ENCODE assay signal across 19 mouse cellular contexts in the genomic region with DNA sequence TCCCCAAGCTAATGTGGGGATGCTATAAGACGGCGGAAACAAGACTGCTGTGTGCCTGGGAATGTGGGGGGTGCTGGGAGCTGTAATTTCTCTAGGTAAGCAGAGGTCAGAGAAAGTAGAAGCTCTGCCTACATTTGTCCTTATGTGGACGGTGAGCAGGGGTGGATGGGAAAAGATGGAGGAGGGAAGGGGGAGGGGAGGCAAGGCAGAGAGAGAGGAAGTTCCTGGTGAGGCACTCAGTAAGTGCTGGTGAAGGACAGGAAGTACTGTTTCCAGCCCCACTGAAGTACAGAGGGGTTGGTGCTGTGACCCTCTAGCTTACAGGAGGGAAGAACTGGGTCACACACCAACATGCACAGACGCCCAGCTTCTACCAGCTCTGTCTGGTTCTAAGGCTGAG. TPM values are rescaled to one million over a fixed set of nuclear protein-coding genes. Genes with fewer than 3 reads are reported as not detected.
DNase-seq lines count a peak whose midpoint lies in the region; ATAC-seq and TF ChIP-seq lines count a peak whose summit lies in the region.
"Had no signal": no experiment of that assay in that cellular context is flagged by ENCODE, and none has a peak within 500 bp of the region (broad histone marks: within the 10 kb centered on the region; RNA-seq: fewer than 3 reads in every experiment).

No protein-coding gene starts in this region.

- H3K79me2 ChIP-seq in MEL (ENCODE audit: control insufficient read depth, insufficient read depth, low read length, poor library complexity), result no peaks in the 10 kb centered on the region

- ATAC-seq in lung, postnatal 0 days, result no peak
- ATAC-seq: forebrain, embryonic 16.5 days; inflammation-experienced regulatory T-cells, adult 6 months had no signal

- H3K9ac ChIP-seq in lung, postnatal 0 days (replicated peaks; ENCODE audit: low read depth), result no peak overlapping the region
- H3K9ac ChIP-seq in MEL (ENCODE audit: control insufficient read depth, low read depth, low read length, poor library complexity, severe bottlenecking), result peak overlapping the region; percentile 50
- H3K9ac ChIP-seq: liver, embryonic 15.5 days; neural tube, embryonic 13.5 days had no signal

- no peak overlapping the region for H3K27ac ChIP-seq in lung, postnatal 0 days (ENCODE audit: low read length)
- peak overlapping the region; percentile 60 for H3K27ac ChIP-seq in MEL (ENCODE audit: control insufficient read depth, low read depth, low read length)
- H3K27ac ChIP-seq: liver, embryonic 15.5 days; neural tube, embryonic 13.5 days had no signal

- 58% methylated on average over 4 of the region's 4 CpGs for WGBS in lung, postnatal 0 days

- H3K36me3 ChIP-seq in lung, postnatal 0 days (ENCODE audit: insufficient read depth, low read length), result no peaks in the 10 kb centered on the region
- H3K36me3 ChIP-seq in MEL (ENCODE audit: control insufficient read depth in 1 of 2, insufficient read depth in 2 of 2, low read length in 2 of 2), result peaks cover 0 to 4% of the 10 kb centered on the region in 2 experiments; a peak in 2 of 4 replicates
- H3K36me3 ChIP-seq: liver, embryonic 15.5 days; neural tube, embryonic 13.5 days had no signal

- no peaks in the 10 kb centered on the region; the same call in 1 of the 2 replicates for H3K4me1 ChIP-seq in lung, postnatal 0 days (ENCODE audit: insufficient read depth, low read depth, low read length)
- peaks cover 0 to 20% of the 10 kb centered on the region in 2 experiments for H3K4me1 ChIP-seq in MEL (ENCODE audit: control insufficient read depth in 1 of 2, insufficient read depth in 2 of 2, low read length in 2 of 2)
- H3K4me1 ChIP-seq: neural tube, embryonic 13.5 days had no signal

- TF ChIP-seq EP300 in lung, postnatal 0 days (IDR thresholded peaks at IDR 0.05), result no peak
- TF ChIP-seq EP300 in MEL (IDR thresholded peaks at IDR 0.05; ENCODE audit: low read depth in 1 of 2, low read length in 2 of 2), result no peak

- no peaks in the 10 kb centered on the region for H3K27me3 ChIP-seq in lung, postnatal 0 days (replicated peaks; ENCODE audit: insufficient read depth, low read length)
- no peaks in the 10 kb centered on the region for H3K27me3 ChIP-seq in MEL (ENCODE audit: control insufficient read depth in 1 of 2, insufficient read depth in 2 of 2, low read length in 2 of 2)
- H3K27me3 ChIP-seq: liver, embryonic 15.5 days had no signal

- H3K4me2 ChIP-seq in lung, postnatal 0 days (replicated peaks; ENCODE audit: low read depth, low read length), result no peak overlapping the region
- H3K4me2 ChIP-seq: neural tube, embryonic 13.5 days had no signal

- TF ChIP-seq POLR2A in MEL (IDR thresholded peaks at IDR 0.05; ENCODE audit: control insufficient read depth in 1 of 2, insufficient read depth in 1 of 2, low read depth in 1 of 2, low read length in 2 of 2, poor library complexity in 1 of 2), result peak in 1 of 2 experiments; percentile 40; a peak in 2 of 4 replicates

- DNase-seq in adrenal gland, postnatal 14 days, result peak; percentile 5
- DNase-seq in adrenal gland, adult 18-20 months (ENCODE audit: low spot score in 2 of 2), result no peak
- peak; percentile 45 for DNase-seq in lung, postnatal 0 days (ENCODE audit: low spot score)
- DNase-seq in lung, adult 18-20 months, result no peak
- peak; percentile 81 for DNase-seq in MEL (ENCODE audit: low read depth, low spot score)
- DNase-seq in induced T-regulatory cell, adult 2 months (ENCODE audit: low read depth), result peak; percentile 18
- DNase-seq in right cerebral cortex, postnatal 36 days (ENCODE audit: low spot score in 2 of 2), result no peak
- no peak for DNase-seq in testis, postnatal 14 days (ENCODE audit: low spot score)
- DNase-seq: adrenal gland, postnatal 36 days; cerebellum, postnatal 14 days; gastrocnemius, postnatal 10 days; heart, postnatal 10 days; kidney, postnatal 25 days had no signal

- TF ChIP-seq CTCF in lung, postnatal 0 days (IDR thresholded peaks at IDR 0.05), result no peak
- TF ChIP-seq CTCF in MEL (IDR thresholded peaks at IDR 0.05 in 2 of 3, conservative IDR thresholded peaks at IDR 0.05 in 1 of 3; ENCODE audit: control insufficient read depth in 1 of 3, insufficient read depth in 1 of 3, low read depth in 2 of 3, low read length in 3 of 3, poor library complexity in 1 of 3, severe bottlenecking in 1 of 3), result no peak

- TF ChIP-seq RAD21 in MEL (IDR thresholded peaks at IDR 0.05; ENCODE audit: low read depth, low read length), result no peak

- no peaks in the 10 kb centered on the region for H3K9me3 ChIP-seq in lung, postnatal 0 days (ENCODE audit: low read length)
- no peaks in the 10 kb centered on the region for H3K9me3 ChIP-seq in MEL (replicated peaks; ENCODE audit: insufficient read depth, low read length)
- H3K9me3 ChIP-seq: liver, embryonic 15.5 days; megakaryocyte, embryonic 14.5 days; neural tube, embryonic 13.5 days had no signal

- H3K4me3 ChIP-seq in lung, postnatal 0 days (ENCODE audit: low read depth, low read length), result no peak overlapping the region
- peak overlapping the region; percentile 76 to 85 for H3K4me3 ChIP-seq in MEL (ENCODE audit: control insufficient read depth in 1 of 2, insufficient read depth in 1 of 2, low read depth in 2 of 2, low read length in 2 of 2)
- H3K4me3 ChIP-seq: erythroblast, embryonic 14.5 days; liver, embryonic 15.5 days; megakaryocyte, embryonic 14.5 days; neural tube, embryonic 13.5 days had no signal

TF ChIP-seq in MEL, 35 proteins besides CTCF, POLR2A, EP300 and RAD21:
- TF ChIP-seq NELFE (IDR thresholded peaks at IDR 0.05; ENCODE audit: low read depth, low read length), result peak; percentile 49
- TF ChIP-seq ZMIZ1 (IDR thresholded peaks at IDR 0.05; ENCODE audit: low read depth, low read length), result no peak
- TF ChIP-seq HCFC1 (IDR thresholded peaks at IDR 0.05; ENCODE audit: low read depth, low read length), result peak; percentile 64; the same call in 1 of the 2 replicates
- TF ChIP-seq MYB (IDR thresholded peaks at IDR 0.05; ENCODE audit: low read depth, low read length), result no peak
- TF ChIP-seq MAFK (IDR thresholded peaks at IDR 0.05; ENCODE audit: borderline replicate concordance, low read depth, low read length), result no peak
- TF ChIP-seq ZC3H11A (IDR thresholded peaks at IDR 0.05; ENCODE audit: low read depth, low read length), result no peak
- no peak for TF ChIP-seq GABPA (IDR thresholded peaks at IDR 0.05; ENCODE audit: low read depth, low read length)
- TF ChIP-seq ELF1 (IDR thresholded peaks at IDR 0.05; ENCODE audit: low read depth, low read length), result peak; percentile 71
- peak; percentile 42; the same call in 1 of the 2 replicates for TF ChIP-seq TBP (IDR thresholded peaks at IDR 0.05; ENCODE audit: low read depth, low read length)
- TF ChIP-seq MYC (IDR thresholded peaks at IDR 0.05; ENCODE audit: low read depth, low read length), result no peak
- TF ChIP-seq SMC3 (IDR thresholded peaks at IDR 0.05; ENCODE audit: low read depth, low read length), result 0 out of 2 replicates have a peak, but pooled peaks have one; percentile 2
TF ChIP-seq in MEL: peak in this region for 5.

RNA-seq across cellular contexts. Expression of a gene that starts 11.7 kb away (rescaled TPM):
- 2.2 and 2.3 TPM in 2 replicates for total RNA-seq in adrenal gland, postnatal 14 days (2021)
- 1 to 10 TPM; 1.6 to 1.7 TPM for total RNA-seq in adrenal gland, adult 18-20 months (2021)
- 16.6 and 20.0 TPM in 2 replicates for polyA plus RNA-seq in lung, postnatal 0 days (2015; fragmentation: Nextera tagmentation; extraction: Ambion mirVana)
- 76.2 and 83.3 TPM in 2 replicates for total RNA-seq in MEL (2012; rRNA removed)
- polyA plus RNA-seq in MEL (2012; ENCODE audit: insufficient read depth in 1 of 2, insufficient read length in 2 of 2, low read depth in 1 of 2, low replicate concordance in 2 of 2, missing spikeins in 1 of 2), result 100 to 1,000 TPM in 1 of 2 experiments, 10 to 100 TPM in 1; 90.9 to 197 TPM
- polyA plus RNA-seq: erythroblast, embryonic 14.5 days had no signal

RNA-seq across cellular contexts. Expression of a gene that starts 29.0 kb away (rescaled TPM):
- 11.8 and 13.6 TPM in 2 replicates for total RNA-seq in adrenal gland, postnatal 14 days (2021)
- total RNA-seq in adrenal gland, adult 18-20 months (2021), result 10 to 100 TPM in 1 of 2 experiments, 1 to 10 TPM in 1; 7.0 to 10.9 TPM
- 9.1 and 10.4 TPM in 2 replicates for polyA plus RNA-seq in lung, postnatal 0 days (2015; fragmentation: Nextera tagmentation; extraction: Ambion mirVana)
- not detected in 2 replicates for total RNA-seq in MEL (2012; rRNA removed)
- under 1 TPM in 1 of 2 experiments, not detected in 1; 0.36 TPM for polyA plus RNA-seq in MEL (2012; ENCODE audit: insufficient read depth in 1 of 2, insufficient read length in 2 of 2, low read depth in 1 of 2, low replicate concordance in 2 of 2, missing spikeins in 1 of 2)

RNA-seq across cellular contexts. Expression of a gene that starts 38.0 kb away (rescaled TPM):
- total RNA-seq in adrenal gland, postnatal 14 days (2021), result 1.5 and 1.7 TPM in 2 replicates
- total RNA-seq in adrenal gland, adult 18-20 months (2021), result 1 to 10 TPM; 1.6 to 3.3 TPM
- polyA plus RNA-seq in lung, postnatal 0 days (2015; fragmentation: Nextera tagmentation; extraction: Ambion mirVana), result 0.57 and 0.64 TPM in 2 replicates
- total RNA-seq in MEL (2012; rRNA removed), result not detected in 2 replicates
- under 1 TPM in 1 of 2 experiments, not detected in 1; 0.22 TPM for polyA plus RNA-seq in MEL (2012; ENCODE audit: insufficient read depth in 1 of 2, insufficient read length in 2 of 2, low read depth in 1 of 2, low replicate concordance in 2 of 2, missing spikeins in 1 of 2)
- polyA plus RNA-seq: erythroblast, embryonic 14.5 days; liver, embryonic 15.5 days had no signal

Comparison
In these comparisons a context has a peak if more than half of its experiments do, and no peak if none do; other contexts are left out.
1. DNase-seq: peak in adrenal gland, postnatal 14 days (single experiment), lung, postnatal 0 days (single experiment), MEL (single experiment) and induced T-regulatory cell, adult 2 months (single experiment); none in adrenal gland, adult 18-20 months (0 of 2), lung, adult 18-20 months (0 of 2), right cerebral cortex, postnatal 36 days (0 of 2) and testis, postnatal 14 days (single experiment).
2. RNA of a gene that starts 11.7 kb away (total RNA-seq): 76.2 to 83.3 TPM in MEL; 2.2 to 2.3 TPM in adrenal gland, postnatal 14 days and 1.6 to 1.7 TPM in adrenal gland, adult 18-20 months; every median in the first group is over 10 times any median in the second.